Mouse (Mus musculus) lung, postnatal 10 days (tissue): Measurements from ENCODE around the gene Lrpprc.
"Not testable (repeated sequence)": the region's sequence is repeated elsewhere in the genome, so short reads cannot be mapped to it uniquely, and the experiment has no call there.

ENCODE experiments used
- DNase-seq: peaks from one replicate; pipeline ENCODE4 v3.0.0; 2021

Lrpprc gene

DNA sequence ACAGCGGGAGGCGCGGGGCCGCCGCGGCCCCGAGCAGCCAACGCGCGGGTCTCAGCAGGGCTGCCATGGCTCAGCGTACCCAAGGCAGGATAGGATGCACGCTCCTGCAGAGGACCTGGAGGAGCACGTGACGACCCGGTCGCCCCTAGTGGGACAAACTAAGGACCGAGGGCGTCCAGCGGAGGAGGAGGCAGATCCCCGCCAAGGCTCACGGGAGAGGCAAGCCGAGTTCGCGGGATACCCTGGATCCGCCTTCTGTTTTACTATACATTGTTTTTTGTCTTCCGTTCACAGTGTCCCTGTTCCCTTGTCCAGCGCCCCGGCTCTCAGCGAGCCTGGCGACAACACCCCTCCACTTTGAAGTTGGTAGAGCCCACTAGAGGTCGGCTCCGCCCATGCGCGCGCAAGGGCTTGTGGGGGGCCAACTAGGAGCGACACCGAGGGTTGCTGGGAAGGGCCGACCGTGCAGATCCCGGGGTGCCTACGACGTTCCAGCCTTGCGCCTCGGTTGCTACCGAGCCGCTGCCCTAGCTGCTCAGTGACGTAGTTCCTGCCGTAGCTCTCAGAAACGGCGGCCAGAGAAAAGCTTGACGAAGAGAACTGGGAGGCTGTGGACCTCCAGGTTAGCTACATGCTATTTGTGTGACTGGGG is at the start of gene Lrpprc:
Lrpprc (minus strand) TSS at position 343 of the 652 bp plus-strand sequence.
- DNase-seq = peak; percentile 96

DNA sequence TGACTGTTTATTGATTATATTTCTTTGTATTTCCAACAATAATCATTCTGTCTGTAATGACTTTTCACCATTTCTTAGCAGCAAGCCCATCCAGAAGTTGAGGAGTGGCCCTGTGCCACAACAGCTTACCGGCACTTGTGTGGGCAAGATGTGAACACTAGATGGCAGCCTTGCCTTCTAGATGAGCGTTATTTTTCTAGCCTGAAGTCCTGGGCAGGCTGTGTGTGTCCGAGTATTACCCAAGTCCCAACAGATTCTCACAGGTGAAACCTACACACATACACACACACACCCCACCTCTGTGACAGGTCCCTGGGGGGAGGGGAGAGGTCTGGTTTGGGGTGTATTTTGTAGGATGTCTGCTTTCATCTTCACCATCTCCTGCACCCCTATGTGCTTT is 47.2 kb upstream of the Lrpprc start:
- DNase-seq = peak; percentile 77

DNA sequence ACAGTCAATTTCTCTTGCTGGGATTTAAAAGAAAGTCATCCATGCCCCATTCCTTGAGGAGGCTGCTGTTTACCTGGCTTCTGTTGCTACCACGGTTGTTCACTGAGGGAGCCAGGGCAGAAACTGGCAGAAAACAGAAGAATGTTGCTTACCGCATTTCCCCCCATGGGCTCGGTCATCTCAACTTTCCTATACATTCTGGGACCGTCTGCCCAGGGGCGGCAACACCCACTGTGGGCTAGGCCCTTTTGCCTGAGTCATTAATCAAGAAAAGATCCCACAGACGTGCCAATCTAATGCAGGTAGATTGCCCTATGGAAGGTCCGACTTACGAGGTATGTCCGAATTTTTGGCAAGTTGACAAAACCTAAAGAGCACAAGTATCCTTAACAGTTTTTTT is 44.7 kb upstream of the Lrpprc start:
- no peak for DNase-seq

DNA sequence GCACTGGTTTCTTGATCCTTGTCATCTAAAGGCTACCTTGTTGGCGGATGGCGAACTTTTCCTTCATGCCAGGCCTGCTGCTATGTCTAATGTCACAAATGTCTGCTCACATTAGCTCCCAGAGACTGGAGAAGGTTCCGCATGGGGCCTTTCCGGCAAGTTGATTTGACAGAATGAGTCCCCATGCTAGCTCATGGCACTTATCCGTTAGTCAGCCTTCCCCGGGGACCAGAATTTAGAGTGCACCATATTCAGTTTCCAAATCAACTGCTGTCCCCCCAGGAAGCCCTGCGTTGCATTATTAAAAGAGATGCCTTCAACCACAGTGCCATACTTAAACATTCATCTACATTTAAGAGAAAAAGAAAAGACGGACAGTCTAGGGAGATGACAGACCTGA is 41.8 kb upstream of the Lrpprc start:
- no peak for DNase-seq

DNA sequence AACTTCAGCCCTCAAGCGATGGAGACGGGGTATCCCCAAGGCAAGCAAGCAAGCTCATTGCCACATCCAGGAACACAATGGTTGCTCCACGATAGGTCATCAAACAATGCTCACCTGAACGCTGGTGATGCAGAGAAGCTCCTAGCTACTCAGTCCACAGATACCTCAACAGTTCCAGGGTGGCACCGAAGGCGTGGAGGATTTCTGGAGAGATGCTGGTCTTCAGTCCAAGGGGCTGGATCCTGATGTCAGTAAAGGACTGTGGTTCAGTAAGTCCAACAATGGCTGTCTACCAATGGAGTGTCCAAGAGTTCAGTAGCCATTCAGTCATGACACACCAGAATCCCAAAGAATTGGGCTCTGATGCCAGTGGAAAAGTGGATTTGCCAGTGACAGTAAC is 37.7 kb upstream of the Lrpprc start:
- no peak for DNase-seq

DNA sequence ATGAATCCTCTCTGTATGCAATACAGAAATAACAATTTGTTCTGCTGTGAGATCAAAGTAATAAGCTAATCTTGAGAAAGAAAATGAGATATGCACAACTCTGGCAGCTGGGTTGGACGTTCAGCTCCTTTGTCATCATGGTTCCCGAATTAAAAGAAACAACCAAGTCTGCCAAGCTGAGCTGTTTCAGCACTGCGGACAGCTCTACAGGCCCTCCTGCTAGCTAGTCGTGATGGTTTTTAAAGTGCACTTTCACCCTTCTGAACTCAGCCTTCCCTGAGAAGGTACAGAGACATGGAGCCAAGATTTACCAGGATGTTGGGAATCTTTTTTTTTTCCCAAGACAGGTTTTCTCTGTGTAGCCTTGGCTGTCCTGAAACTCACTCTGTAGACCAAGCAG is 30.0 kb upstream of the Lrpprc start:
- peak; percentile 42 for DNase-seq

DNA sequence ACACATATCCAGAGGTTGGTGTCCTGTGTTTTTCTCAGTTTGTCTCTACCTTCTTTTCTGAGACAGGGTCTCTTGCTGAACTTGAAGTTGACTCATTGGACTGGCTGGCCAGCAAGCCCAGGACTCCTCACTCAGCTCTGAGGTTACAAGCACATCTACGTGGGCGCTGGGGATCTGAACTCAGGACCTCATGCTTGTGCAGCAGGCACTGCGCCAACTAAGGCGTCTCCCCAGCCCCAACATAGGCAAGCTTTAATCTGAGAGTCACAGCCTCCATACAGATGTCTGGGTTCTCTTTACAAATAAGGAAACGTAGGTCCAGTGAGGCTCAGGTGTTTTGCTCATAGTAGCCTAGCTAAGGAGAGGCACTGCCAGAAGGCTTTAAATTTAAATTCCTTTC is 27.8 kb upstream of the Lrpprc start:
- no peak for DNase-seq

DNA sequence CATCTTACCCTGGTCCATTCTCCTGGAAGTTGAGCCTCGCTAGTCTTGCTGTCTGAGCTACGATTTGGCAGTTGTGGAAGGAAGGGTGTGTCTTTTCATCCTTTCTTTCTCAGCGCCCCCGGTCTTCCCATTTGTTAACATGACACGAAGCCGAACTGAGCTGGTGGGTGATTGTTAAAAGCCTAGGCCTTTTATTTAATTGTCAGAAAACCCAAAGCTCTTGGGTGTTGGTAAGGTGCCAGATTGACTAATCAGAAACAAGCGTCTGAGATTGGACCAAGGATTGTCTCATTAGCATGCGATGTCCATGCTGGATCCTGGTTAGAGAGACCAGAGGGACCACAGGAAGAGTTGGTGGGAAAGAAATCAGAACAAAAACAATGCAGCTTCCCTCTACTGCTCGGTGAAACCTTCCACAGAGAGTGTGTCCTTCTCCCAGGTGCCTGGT is 25.4 kb upstream of the Lrpprc start:
- DNase-seq = no peak

DNA sequence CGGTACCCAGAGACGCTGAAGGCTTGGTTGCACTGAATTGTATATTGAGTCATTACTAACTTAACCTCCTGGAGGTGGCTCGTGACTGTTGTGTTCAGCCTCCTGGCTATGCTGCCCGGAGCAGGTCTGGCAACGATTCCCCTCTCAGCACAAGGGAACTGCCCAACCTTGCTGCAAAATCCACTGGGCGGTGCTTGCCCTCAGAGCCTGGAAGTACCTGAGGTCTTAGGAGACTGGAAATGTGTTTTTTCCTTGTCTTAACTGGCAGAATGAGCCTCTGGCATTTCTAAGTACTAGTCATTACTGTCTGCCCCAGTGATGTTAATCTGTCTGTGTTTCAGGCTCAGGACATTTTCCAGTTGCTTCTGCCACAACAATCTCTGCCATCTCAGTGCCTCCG is 24.3 kb upstream of the Lrpprc start:
- no peak for DNase-seq

DNA sequence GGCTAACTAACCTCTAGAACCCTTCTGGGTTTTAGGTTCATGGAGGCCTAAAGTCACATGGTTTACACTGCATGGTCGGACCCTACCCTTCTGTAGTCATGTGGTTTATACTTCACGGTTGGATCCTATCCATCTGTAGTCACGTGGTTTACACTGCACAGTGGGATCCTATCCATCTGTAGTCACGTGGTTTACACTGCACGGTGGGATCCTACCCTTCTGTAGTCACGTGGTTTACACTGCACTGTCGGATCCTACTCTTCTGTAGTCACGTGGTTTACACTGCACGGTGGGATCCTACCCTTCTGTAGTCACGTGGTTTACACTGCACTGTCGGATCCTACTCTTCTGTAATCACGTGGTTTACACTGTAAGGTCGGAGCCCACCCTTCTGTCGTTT is 23.6 kb upstream of the Lrpprc start:
- not testable (repeated sequence) for DNase-seq

DNA sequence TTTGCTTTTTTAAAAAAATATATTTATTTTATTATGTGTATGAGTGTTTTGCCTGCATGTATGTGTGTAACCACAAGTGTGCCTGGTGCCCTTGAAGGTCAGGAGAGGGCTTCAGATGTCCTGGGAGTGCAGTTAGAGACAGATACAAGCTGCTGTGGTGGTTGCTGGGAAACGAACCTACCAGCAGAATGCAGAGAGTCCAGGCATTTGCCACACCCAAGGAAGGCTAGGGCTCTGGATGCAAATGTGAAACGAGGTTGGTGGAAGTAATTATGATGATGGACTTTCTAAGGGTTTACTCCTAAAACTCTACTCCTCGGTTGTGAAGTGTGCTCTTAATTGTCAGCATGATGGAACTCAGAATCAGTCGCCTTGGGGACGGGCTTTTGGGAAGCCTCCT is 1.4 kb upstream of the Lrpprc start:
- DNase-seq = no peak

DNA sequence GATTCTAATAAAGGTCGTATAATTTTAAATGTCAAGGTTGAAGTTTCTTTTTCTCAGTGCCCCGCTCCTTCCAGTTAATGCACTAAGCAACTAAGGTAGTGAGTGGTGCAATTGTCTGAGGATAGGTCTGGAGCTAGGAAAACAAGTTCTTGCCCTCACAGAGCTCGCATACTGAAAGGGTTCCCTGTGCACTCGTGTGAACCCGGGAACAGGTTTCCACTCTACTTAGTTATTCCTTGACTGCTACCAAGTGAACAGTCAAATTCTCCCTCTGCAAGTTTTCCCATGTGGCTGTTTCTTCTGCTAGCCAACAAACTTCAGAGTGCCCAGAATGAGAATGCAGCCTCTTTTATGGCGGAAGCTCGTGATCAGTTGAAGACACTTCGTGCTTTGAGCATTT is 567 bp upstream of the Lrpprc start:
- peak; percentile 3 for DNase-seq

DNA sequence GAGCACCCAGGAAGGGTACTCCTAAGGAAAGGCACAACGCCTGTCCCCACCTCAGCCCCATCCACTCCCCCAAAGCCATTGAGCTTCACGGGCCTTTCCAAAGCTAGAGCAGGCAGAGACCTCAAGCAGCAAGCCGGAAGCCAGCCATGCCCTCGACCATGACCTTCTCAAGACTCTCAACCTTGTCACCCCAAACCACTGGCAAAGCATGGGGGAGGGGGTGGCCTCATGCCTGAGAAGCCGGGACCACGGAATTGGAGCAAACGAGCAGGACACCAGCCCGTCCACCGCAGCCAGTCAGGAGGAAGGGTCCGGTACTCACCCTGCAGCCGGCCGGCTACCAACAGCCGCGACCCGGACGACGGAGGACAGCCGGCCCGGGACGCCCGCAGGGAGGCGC is 546 bp downstream of the Lrpprc start:
- peak; percentile 29 for DNase-seq

DNA sequence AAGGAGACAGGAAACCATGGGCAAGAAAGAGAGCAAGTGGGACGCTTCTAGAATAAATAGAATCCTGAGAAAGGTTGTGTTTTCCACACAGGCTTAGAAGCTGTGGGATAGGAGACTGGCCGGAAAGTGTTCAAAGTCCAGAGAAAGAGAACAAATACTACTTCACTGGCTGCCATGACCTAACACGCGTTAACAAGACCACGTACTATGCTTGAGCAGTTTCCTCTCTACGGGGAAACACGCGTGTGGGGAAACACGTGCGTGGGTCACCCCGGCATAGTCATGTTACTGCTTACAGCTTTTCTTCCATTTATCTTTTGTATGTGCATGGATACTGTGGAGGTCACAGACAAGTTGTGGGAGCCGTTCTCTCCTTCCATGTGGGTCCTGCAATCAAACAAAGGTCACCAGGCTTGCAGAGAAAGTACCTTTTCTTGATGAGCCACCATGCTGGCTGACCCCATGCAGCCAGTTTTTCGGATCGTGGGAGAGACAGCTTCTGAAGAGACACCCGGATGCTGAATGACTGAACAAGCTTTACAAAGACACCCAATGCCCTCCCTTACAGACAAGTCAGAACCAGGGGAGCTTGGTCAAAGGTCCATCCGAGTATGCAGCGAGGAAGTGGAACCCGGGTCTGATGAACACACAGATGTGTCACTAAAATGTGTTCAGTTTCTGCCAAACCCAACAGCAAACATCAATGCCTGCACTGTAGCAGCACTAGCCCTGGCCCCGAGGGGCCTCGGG is 2.0 kb downstream of the Lrpprc start:
- DNase-seq = no peak

DNA sequence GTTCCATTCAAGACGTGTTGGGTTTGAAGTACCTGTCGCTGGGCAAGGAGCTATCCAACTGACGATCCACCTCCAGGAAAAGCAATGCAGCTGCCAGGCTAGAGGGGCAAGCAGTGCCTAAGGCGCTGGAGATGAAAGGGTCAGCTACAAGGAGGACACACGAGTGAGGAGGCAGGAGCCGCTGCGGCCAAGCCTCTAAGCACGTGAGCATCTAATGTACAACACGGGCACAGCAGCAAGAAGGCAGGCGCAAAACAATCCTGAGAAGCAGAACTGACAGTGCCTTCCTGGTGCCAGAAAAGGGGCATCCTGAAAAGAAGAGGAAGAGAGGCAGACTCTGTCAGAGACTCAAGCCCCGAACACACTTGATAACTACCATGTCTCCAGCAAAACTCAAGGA is 3.1 kb downstream of the Lrpprc start:
- no peak for DNase-seq

DNA sequence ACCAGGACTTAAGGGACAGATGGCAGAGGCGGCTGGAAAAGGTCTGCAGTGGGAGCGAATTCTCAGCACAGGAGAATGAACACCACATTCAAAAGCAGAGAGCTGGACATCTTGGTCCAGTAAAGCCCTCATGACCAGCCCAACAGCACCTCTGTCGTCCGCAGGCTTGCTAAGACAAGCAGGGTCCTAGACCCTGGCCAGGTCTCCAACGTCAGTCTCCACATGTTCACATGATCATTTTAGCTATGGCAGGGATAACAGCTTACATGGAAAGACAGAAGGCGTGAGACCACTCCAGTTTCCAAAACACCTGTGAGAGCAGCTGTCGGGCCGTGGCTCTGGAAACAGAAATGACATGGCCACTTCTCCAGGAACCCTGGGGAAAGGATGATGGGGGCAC is 3.7 kb downstream of the Lrpprc start:
- no peak for DNase-seq

DNA sequence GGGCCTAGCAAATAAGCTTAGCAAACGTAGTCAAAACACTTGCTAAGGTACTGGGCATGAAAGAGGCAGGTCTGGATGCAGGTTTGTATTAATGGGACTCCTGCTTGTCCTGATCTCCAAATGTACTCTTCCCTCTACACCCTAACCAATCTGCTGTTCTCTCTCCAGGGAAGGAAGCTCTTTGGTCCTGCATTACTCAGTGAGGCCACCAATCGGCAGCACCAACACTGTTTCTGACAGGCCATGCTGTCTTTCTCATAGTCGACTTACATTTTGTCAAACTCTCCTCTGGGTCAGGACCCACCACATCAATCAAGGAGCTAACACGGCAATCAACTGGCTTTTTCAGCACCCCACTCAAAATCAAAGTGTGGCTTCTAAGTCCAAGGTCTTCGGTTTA is 5.4 kb downstream of the Lrpprc start:
- no peak for DNase-seq

DNA sequence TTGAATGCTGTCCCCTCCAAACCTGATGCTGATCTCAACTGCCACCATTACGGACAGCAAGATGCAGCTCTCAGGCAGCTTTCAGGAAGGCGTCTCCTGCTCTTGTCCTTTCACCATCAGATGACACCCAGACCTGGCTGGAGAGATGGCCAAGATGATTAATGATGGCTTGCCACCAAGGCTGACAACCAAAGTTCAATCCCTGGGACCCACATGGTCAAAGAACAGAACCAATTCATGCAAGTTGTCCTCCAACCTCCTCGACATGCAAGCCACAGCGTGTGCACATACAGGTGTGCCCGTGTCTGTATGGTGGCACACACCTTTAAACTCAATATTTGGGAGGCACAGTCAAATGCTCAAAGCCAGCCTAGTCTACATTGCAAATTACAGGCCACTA is 7.1 kb downstream of the Lrpprc start:
- no peak for DNase-seq

DNA sequence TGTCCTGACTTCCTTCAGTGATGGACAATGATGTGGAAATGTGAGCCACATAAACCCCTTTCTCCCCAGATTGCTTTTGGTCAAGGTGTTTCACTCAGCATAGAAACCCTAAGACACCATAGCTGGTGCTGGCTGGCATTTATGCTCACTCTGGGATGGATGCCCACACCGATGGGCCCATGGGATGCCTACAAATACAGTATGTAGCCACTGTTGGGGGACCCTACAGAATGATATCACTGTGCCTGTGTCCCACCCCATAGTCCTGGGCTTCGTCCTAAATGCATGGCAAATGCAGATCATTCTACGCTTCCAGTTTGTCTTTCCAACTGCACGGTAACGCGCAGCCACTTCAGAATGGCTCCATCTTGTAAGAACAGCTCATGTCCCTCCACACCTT is 10.3 kb downstream of the Lrpprc start:
- DNase-seq = no peak

DNA sequence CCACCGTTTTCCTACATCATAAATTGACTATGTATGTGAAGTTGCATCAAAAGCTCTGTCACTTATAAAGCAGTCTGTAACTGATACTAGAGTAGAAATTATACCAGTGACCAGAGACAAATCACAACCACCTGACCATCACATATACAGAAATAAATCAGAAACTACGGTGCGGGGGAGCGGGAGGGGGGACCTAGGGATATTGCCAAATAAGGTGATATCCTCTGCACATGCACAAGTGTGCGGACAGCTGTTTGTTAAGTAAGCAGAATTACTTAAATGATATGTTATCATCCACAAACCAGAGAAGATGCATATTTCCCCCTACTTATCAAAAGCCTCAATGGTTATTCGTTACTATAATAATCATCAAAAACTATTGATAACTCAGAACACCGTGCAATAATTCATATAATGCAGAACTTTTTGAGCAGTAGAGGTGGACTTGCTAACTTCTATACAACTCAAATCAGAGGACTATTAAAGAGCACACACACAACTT is 12.1 kb downstream of the Lrpprc start:
- no peak for DNase-seq

DNA sequence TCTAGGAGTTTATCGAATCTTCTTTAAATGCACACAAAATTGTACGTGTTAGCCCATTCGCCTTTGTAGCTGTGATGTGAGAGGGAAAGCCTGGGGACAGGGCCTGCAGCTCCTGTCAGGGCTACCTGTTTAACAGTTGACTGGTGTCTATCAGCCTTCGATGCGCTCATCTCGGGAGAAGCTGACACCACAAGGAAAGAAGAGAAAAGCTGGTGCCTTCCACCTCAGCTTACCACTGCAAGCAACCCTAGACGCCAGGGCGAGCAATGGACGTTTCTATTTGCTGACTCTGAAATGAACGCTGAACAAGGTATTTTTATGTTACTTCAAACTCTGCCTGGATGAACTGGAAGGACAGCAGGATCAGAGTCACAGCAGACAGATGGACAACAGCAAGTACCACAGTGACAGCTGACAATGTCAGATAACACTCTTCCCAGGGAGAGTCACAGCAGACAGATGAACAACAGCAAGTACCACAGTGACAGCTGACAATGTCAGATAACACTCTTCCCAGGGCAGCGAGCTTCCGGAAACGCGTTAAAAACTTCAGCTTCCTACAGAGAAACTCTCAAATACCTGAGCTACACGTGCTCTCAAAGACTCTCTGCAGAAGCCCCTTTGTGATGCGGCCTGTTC is 14.1 kb downstream of the Lrpprc start:
- DNase-seq = no peak

DNA sequence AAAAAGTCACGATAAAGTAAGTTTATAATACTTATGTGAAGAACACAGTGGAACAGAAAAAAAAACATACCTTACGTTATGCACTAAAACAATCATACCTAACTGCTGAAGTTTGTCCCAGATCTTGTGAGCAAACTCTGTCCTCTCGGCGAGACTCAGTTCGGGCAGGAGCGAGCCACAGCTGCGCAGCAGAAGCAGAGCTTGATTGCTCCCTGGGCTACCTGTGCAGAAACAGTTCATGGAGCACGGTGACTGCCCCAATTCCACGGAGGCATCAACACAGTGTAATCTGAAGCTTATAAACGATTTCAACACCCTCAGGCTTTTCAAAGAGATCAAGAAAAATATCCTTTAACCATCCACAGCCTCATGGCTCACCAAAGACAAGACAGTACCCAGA is 15.3 kb downstream of the Lrpprc start:
- no peak for DNase-seq

DNA sequence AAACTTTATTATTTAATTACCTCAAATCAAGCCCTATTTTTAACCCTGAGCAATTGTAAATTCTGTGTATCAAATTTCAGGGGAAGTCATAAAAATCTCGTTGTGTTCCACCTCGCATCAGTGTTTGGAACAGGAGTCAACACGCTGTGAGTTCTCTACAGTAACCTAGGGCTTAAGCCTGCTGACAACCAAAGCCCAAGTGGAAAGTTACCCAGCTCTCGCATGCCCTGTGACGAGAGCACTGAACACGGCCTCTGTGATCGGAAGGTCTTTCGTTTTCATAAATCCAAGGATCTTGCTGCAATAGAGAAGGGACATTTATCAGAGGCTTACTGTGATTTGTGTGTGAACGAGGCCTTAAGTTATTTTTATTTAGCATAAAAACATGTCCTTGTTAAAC is 18.7 kb downstream of the Lrpprc start:
- no peak for DNase-seq

DNA sequence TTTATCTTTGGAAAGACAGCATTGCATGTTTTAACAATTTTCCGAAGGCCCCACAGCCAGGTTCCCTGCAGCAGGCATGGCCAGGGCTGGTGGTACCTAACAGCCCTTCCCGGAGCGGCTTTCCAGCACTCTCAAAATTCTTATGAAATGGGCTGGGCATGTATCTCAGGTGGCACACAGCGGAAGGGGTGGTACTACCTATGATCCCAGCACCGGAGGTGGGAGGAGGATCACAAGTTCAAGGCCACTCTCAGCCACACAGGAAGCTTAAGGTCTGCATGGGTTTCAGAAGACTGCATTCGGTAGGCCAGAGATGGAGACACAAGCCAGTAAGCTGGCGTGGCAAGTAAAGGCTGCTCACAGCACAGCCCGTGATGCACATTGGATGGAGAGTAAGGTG is 31.6 kb downstream of the Lrpprc start:
- no peak for DNase-seq
